Mouse (Mus musculus) myocyte (in vitro differentiated cells): ENCODE results near the gene Cox10. TPM values are rescaled to one million over a fixed set of nuclear protein-coding genes. Genes with fewer than 3 reads are reported as not detected.
A peak's percentile ranks its signal among the peaks of the same experiment; 100 is the strongest.

Experiments used
- H3K27me3 ChIP-seq: one replicate; pipeline ENCODE4 v1.6.1; 2011; ENCODE audit not compliant: control insufficient read depth, insufficient read depth, insufficient read length
- H3K36me3 ChIP-seq: one replicate; pipeline ENCODE4 v1.6.1; 2011; ENCODE audit not compliant: control insufficient read depth, insufficient read depth
- H3K4me2 ChIP-seq: one replicate; pipeline ENCODE4 v1.6.1; 2011; ENCODE audit warnings: low read depth, control low read depth
- H3K4me3 ChIP-seq: one replicate; pipeline ENCODE4 v1.5.1; 2011; ENCODE audit warnings: mild to moderate bottlenecking, control low read depth, moderate library complexity
- H3K79me2 ChIP-seq: one replicate; pipeline ENCODE4 v1.6.1; 2011; ENCODE audit not compliant: control insufficient read depth, insufficient read depth
- H3ac ChIP-seq: one replicate; pipeline ENCODE4 v1.6.1; 2011; ENCODE audit not compliant: control insufficient read depth, insufficient read length
- CEBPB ChIP-seq: IDR thresholded peaks from 2 replicates; pipeline ENCODE4 v1.6.1; 2011; ENCODE audit warnings: mild to moderate bottlenecking, moderate library complexity; ENCODE audit not compliant: poor library complexity, insufficient read depth, severe bottlenecking
- E2F4 ChIP-seq: IDR thresholded peaks from one replicate; pipeline ENCODE4 v1.6.1; 2011; ENCODE audit warnings: mild to moderate bottlenecking, control low read depth, moderate library complexity; ENCODE audit not compliant: insufficient read depth
- MAX ChIP-seq: IDR thresholded peaks from one replicate; pipeline ENCODE4 v1.6.1; 2011; ENCODE audit warnings: low read depth, mild to moderate bottlenecking, control low read depth
- MYOD1 ChIP-seq, 3 experiments: IDR thresholded peaks; one replicate each; pipeline ENCODE4 v1.6.1; 2011; ENCODE audit warnings: control low read depth in 2 of 3, low read depth in 2 of 3, mild to moderate bottlenecking in 2 of 3, moderate library complexity in 1 of 3; ENCODE audit not compliant: insufficient read length in 2 of 3, control insufficient read depth in 1 of 3
- MYOG ChIP-seq, 3 experiments: IDR thresholded peaks; one replicate each; pipeline ENCODE4 v1.6.1; 2011; ENCODE audit warnings: control low read depth in 2 of 3, low read depth in 2 of 3, mild to moderate bottlenecking in 2 of 3; ENCODE audit not compliant: insufficient read length in 2 of 3, control insufficient read depth in 1 of 3, insufficient read depth in 1 of 3
- POLR2A ChIP-seq: IDR thresholded peaks from one replicate; pipeline ENCODE4 v1.6.1; 2011; ENCODE audit warnings: low read depth, mild to moderate bottlenecking, control low read depth, moderate library complexity; ENCODE audit not compliant: insufficient read length
- POLR2AphosphoS2 ChIP-seq: IDR thresholded peaks from one replicate; pipeline ENCODE4 v1.6.1; 2011; ENCODE audit warnings: low read depth, control low read depth; ENCODE audit not compliant: insufficient read length
- REST ChIP-seq: IDR thresholded peaks from one replicate; pipeline ENCODE4 v1.6.1; 2011; ENCODE audit warnings: mild to moderate bottlenecking, control low read depth, moderate library complexity; ENCODE audit not compliant: insufficient read depth, insufficient read length
- SRF ChIP-seq: IDR thresholded peaks from one replicate; pipeline ENCODE4 v1.6.1; 2011; ENCODE audit warnings: low read depth; ENCODE audit not compliant: control insufficient read depth, insufficient read length
- TCF12 ChIP-seq: IDR thresholded peaks from one replicate; pipeline ENCODE4 v1.6.1; 2011; ENCODE audit warnings: mild to moderate bottlenecking, control low read depth; ENCODE audit not compliant: poor library complexity, insufficient read depth, severe bottlenecking
- TCF3 ChIP-seq: IDR thresholded peaks from one replicate; pipeline ENCODE4 v1.6.1; 2011; ENCODE audit warnings: low read depth, control low read depth; ENCODE audit not compliant: insufficient read length
- USF1 ChIP-seq: IDR thresholded peaks from one replicate; pipeline ENCODE4 v1.6.1; 2011; ENCODE audit warnings: low read depth, mild to moderate bottlenecking, control low read depth, moderate library complexity
- polyA plus RNA-seq: library from polyadenylated mRNA; unstranded; fragments of >200 nt; fragmentation: generic; extraction: Trizol; gene quantifications from one replicate; pipeline ENCODE4 v1.2.1, GENCODE M21; 2012; ENCODE audit warnings: missing spikeins

The Cox10 gene
- polyA plus RNA-seq, 1 experiment, result 17.3 TPM

- Histone ChIP-seq H3K27me3 (no peaks in the 10 kb centered on the region), H3K4me3 (no peak overlapping the region)
- TF ChIP-seq E2F4 (no peak), MAX (no peak), MYOG (IDR thresholded peaks at IDR 0.05; ENCODE audit: control insufficient read depth in 1 of 3, insufficient read depth in 1 of 3, insufficient read length in 2 of 3, low read depth in 2 of 3) (no peak), TCF12 (no peak)
These were observed 160.8 kb downstream of the Cox10 start for GRCm38 (mm10) chr11:63918321-63919105.

GRCm38 (mm10) chr11:63917561-63917960 lies 161.7 kb downstream of the Cox10 start:
- TF ChIP-seq TCF3, result no peak
- TF ChIP-seq REST, result no peak
- no peak for TF ChIP-seq MYOD1 (IDR thresholded peaks at IDR 0.05; ENCODE audit: control insufficient read depth in 1 of 3, insufficient read length in 2 of 3, low read depth in 2 of 3)
- no peak for TF ChIP-seq TCF12
- TF ChIP-seq CEBPB, result no peak
- TF ChIP-seq POLR2A, result no peak
- TF ChIP-seq POLR2AphosphoS2, result no peak
- no peak for TF ChIP-seq USF1
- no peak for TF ChIP-seq MYOG (IDR thresholded peaks at IDR 0.05; ENCODE audit: control insufficient read depth in 1 of 3, insufficient read depth in 1 of 3, insufficient read length in 2 of 3, low read depth in 2 of 3)
- TF ChIP-seq E2F4, result no peak
- no peak for TF ChIP-seq SRF
- TF ChIP-seq MAX, result no peak
- Histone ChIP-seq H3K27me3 (no peaks in the 10 kb centered on the region), H3K36me3 (no peaks in the 10 kb centered on the region), H3K4me2 (no peak overlapping the region), H3ac (no peak overlapping the region), H3K4me3 (no peak overlapping the region), H3K79me2 (no peaks in the 10 kb centered on the region)

More at GRCm38 (mm10) chr11:63918321-63919105, 160.8 kb downstream of the Cox10 start:
- H3K79me2 ChIP-seq, result no peaks in the 10 kb centered on the region
- no peaks in the 10 kb centered on the region for H3K36me3 ChIP-seq
- no peak overlapping the region for H3ac ChIP-seq
- H3K4me2 ChIP-seq, result no peak overlapping the region

GRCm38 (mm10) chr11:63914388-63914787 lies 164.9 kb downstream of the Cox10 start:
- no peaks in the 10 kb centered on the region for H3K36me3 ChIP-seq
- no peaks in the 10 kb centered on the region for H3K27me3 ChIP-seq
- TF ChIP-seq E2F4 (no peak), MAX (no peak), MYOD1 (IDR thresholded peaks at IDR 0.05; ENCODE audit: control insufficient read depth in 1 of 3, insufficient read length in 2 of 3, low read depth in 2 of 3) (peak in 1 of 3 experiments; percentile 22), POLR2A (peak; percentile 42), MYOG (IDR thresholded peaks at IDR 0.05; ENCODE audit: control insufficient read depth in 1 of 3, insufficient read depth in 1 of 3, insufficient read length in 2 of 3, low read depth in 2 of 3) (peak in 1 of 3 experiments; percentile 24), TCF3 (no peak), TCF12 (no peak), POLR2AphosphoS2 (no peak), CEBPB (peak; percentile 51; the same call in 1 of the 2 replicates), USF1 (no peak), SRF (no peak), REST (no peak)
- H3ac ChIP-seq, result no peak overlapping the region
- peak overlapping the region; percentile 87 for H3K4me2 ChIP-seq
- peak overlapping the region; percentile 15 for H3K4me3 ChIP-seq
- no peaks in the 10 kb centered on the region for H3K79me2 ChIP-seq

- no peak for TF ChIP-seq REST
- no peak for TF ChIP-seq CEBPB
- no peak for TF ChIP-seq TCF3
- Histone ChIP-seq H3K79me2 (no peaks in the 10 kb centered on the region), H3K36me3 (no peaks in the 10 kb centered on the region), H3K4me2 (peak overlapping the region; percentile 87), H3K27me3 (no peaks in the 10 kb centered on the region), H3ac (no peak overlapping the region), H3K4me3 (peak overlapping the region; percentile 15)
These were observed 165.3 kb downstream of the Cox10 start for GRCm38 (mm10) chr11:63913936-63914335.

Other genes with a start within 250 kb of the Cox10 start
- 0.84 TPM for gene Hs3st3b1, start 157.2 kb downstream of the Cox10 start, polyA plus RNA-seq